In the genomic region with DNA sequence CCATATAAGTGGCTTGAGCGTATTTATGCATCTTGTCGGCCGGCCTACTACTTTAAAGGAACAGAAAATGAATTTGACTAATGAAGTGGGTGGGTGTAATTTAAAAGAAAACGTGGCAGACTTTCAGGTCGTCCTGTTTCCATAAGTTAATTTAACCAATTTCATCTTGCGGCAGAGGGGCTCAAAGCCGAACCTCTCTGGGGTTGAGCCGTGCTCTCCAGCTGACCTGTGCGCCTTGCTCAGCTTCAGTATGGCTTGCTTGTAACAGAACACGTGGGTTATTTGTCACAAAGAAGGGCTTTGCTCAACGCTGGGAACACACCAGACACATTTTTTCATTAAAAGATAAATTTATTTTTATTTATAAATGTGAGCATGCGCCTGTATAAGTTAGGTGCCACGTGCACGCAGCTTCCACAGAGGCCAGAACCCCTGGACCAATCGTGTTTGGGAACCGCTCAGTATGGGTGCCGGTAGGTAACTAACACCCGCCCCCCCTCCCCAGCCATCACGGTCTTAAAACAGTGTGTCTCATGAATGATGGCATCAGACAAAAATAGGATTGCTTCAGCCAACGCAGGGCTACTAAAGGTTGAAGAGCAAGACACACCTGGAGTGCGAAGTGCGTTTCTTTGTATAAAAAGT, we compare ENCODE assay signal across 17 mouse cellular contexts.
A peak's percentile ranks its signal among the peaks of the same experiment; 100 is the strongest.
DNase-seq lines count a peak whose midpoint lies in the region; ATAC-seq and TF ChIP-seq lines count a peak whose summit lies in the region.
"Had no signal": no experiment of that assay in that cellular context is flagged by ENCODE, and none has a peak within 500 bp of the region (broad histone marks: within the 10 kb centered on the region; RNA-seq: fewer than 3 reads in every experiment).

No protein-coding gene starts in this region.

- peak overlapping the region; percentile 37; the same call in 1 of the 2 replicates for H3K27ac ChIP-seq in heart, embryonic 13.5 days (replicated peaks)
- no peak overlapping the region for H3K27ac ChIP-seq in heart, adult 2 months
- no peak overlapping the region for H3K27ac ChIP-seq in liver, embryonic 12.5 days
- no peak overlapping the region for H3K27ac ChIP-seq in liver, embryonic 11.5 days (ENCODE audit: low read depth, low read length)
- no peak overlapping the region for H3K27ac ChIP-seq in forebrain, postnatal 0 days (ENCODE audit: low read depth, low read length)
- no peak overlapping the region for H3K27ac ChIP-seq in midbrain, embryonic 16.5 days (ENCODE audit: low read length)
- no peak overlapping the region for H3K27ac ChIP-seq in gastrocnemius, adult 2 months
- H3K27ac ChIP-seq: stomach, embryonic 15.5 days had no signal

- H3K4me2 ChIP-seq in heart, embryonic 13.5 days, result peak overlapping the region; percentile 63
- H3K4me2 ChIP-seq in liver, embryonic 12.5 days, result peak overlapping the region; percentile 20
- H3K4me2 ChIP-seq in liver, embryonic 11.5 days, result no peak overlapping the region; the same call in 1 of the 2 replicates
- H3K4me2 ChIP-seq in forebrain, postnatal 0 days (ENCODE audit: low read depth), result peak overlapping the region; percentile 39
- peak overlapping the region; percentile 41 for H3K4me2 ChIP-seq in midbrain, embryonic 16.5 days (ENCODE audit: low read length)

- ATAC-seq in heart, embryonic 13.5 days (ENCODE audit: extremely low read depth, insufficient number of reproducible peaks, low FRiP score, low TSS enrichment), result no peak
- ATAC-seq in liver, embryonic 12.5 days, result no peak
- ATAC-seq in liver, embryonic 11.5 days (replicated peaks; ENCODE audit: low FRiP score), result no peak
- ATAC-seq in forebrain, postnatal 0 days, result no peak; the same call in 1 of the 2 replicates
- ATAC-seq in midbrain, embryonic 16.5 days, result no peak; the same call in 1 of the 2 replicates

- intact Hi-C loops in heart, adult 2 months (cut with DNase I), result no loop called here
- intact Hi-C loops in gastrocnemius, adult 2 months (cut with DNase I), result no loop called here

- no peak for TF ChIP-seq CTCF in heart, adult 2 months (IDR thresholded peaks at IDR 0.05)
- TF ChIP-seq CTCF in forebrain, postnatal 0 days (IDR thresholded peaks at IDR 0.05; ENCODE audit: low read depth), result no peak
- no peak for TF ChIP-seq CTCF in gastrocnemius, adult 2 months (IDR thresholded peaks at IDR 0.05)

- no peak overlapping the region for H3K4me3 ChIP-seq in heart, embryonic 13.5 days
- H3K4me3 ChIP-seq in heart, adult 2 months, result no peak overlapping the region
- H3K4me3 ChIP-seq in liver, embryonic 12.5 days, result no peak overlapping the region
- no peak overlapping the region for H3K4me3 ChIP-seq in liver, embryonic 11.5 days (ENCODE audit: low read depth, low read length)
- H3K4me3 ChIP-seq in forebrain, postnatal 0 days (ENCODE audit: low read depth, low read length), result peak overlapping the region; percentile 16; the same call in 1 of the 2 replicates
- H3K4me3 ChIP-seq in midbrain, embryonic 16.5 days (ENCODE audit: low read depth, low read length), result peak overlapping the region; percentile 21; the same call in 1 of the 2 replicates
- no peak overlapping the region for H3K4me3 ChIP-seq in gastrocnemius, adult 2 months
- H3K4me3 ChIP-seq: stomach, embryonic 15.5 days had no signal

- peaks cover 43% of the 10 kb centered on the region for H3K4me1 ChIP-seq in heart, embryonic 13.5 days
- H3K4me1 ChIP-seq in heart, adult 2 months (ENCODE audit: control insufficient read depth, insufficient read depth, low read length), result peaks cover 1% of the 10 kb centered on the region
- peaks cover 5% of the 10 kb centered on the region; the same call in 1 of the 2 replicates for H3K4me1 ChIP-seq in liver, embryonic 12.5 days
- H3K4me1 ChIP-seq in liver, embryonic 11.5 days (replicated peaks; ENCODE audit: control insufficient read depth, insufficient read depth, low read length), result no peaks in the 10 kb centered on the region
- H3K4me1 ChIP-seq in forebrain, postnatal 0 days (ENCODE audit: insufficient read depth), result peaks cover 3% of the 10 kb centered on the region; the same call in 1 of the 2 replicates
- H3K4me1 ChIP-seq in midbrain, embryonic 16.5 days (ENCODE audit: control insufficient read depth, insufficient read depth, low read length), result peaks cover 7% of the 10 kb centered on the region; the same call in 1 of the 2 replicates
- H3K4me1 ChIP-seq: stomach, embryonic 15.5 days had no signal

- no peaks in the 10 kb centered on the region for H3K27me3 ChIP-seq in heart, embryonic 13.5 days (replicated peaks)
- H3K27me3 ChIP-seq in heart, adult 2 months (ENCODE audit: control insufficient read depth, insufficient read depth, low read length), result no peaks in the 10 kb centered on the region; the same call in 1 of the 2 replicates
- no peaks in the 10 kb centered on the region for H3K27me3 ChIP-seq in liver, embryonic 12.5 days (replicated peaks)
- no peaks in the 10 kb centered on the region for H3K27me3 ChIP-seq in liver, embryonic 11.5 days (replicated peaks; ENCODE audit: control insufficient read depth, insufficient read depth, low read length)
- no peaks in the 10 kb centered on the region for H3K27me3 ChIP-seq in forebrain, postnatal 0 days (ENCODE audit: insufficient read depth, low read length)
- H3K27me3 ChIP-seq in midbrain, embryonic 16.5 days (ENCODE audit: control insufficient read depth, insufficient read depth, low read depth, low read length), result no peaks in the 10 kb centered on the region; the same call in 1 of the 2 replicates
- H3K27me3 ChIP-seq: stomach, embryonic 15.5 days had no signal

- no peaks in the 10 kb centered on the region for H3K79me2 ChIP-seq in heart, adult 2 months (replicated peaks; ENCODE audit: control insufficient read depth, insufficient read depth, low read length)

- H3K9me3 ChIP-seq in heart, embryonic 13.5 days, result no peaks in the 10 kb centered on the region
- H3K9me3 ChIP-seq in liver, embryonic 12.5 days (replicated peaks), result no peaks in the 10 kb centered on the region
- no peaks in the 10 kb centered on the region for H3K9me3 ChIP-seq in liver, embryonic 11.5 days (ENCODE audit: control insufficient read depth, low read length)
- no peaks in the 10 kb centered on the region for H3K9me3 ChIP-seq in forebrain, postnatal 0 days (ENCODE audit: low read length)
- no peaks in the 10 kb centered on the region for H3K9me3 ChIP-seq in midbrain, embryonic 16.5 days (replicated peaks; ENCODE audit: control insufficient read depth, low read length, poor library complexity, severe bottlenecking)
- H3K9me3 ChIP-seq: stomach, embryonic 15.5 days had no signal

- TF ChIP-seq EP300 in heart, adult 2 months (IDR thresholded peaks at IDR 0.05; ENCODE audit: insufficient read depth, low read depth, low read length), result no peak

- no peak for TF ChIP-seq POLR2A in heart, adult 2 months (IDR thresholded peaks at IDR 0.05; ENCODE audit: insufficient read depth, low read depth, low read length)

- 75% methylated on average over 22 of the region's 22 CpGs for WGBS in heart, embryonic 13.5 days
- 80% methylated on average over 22 of the region's 22 CpGs for WGBS in heart, adult 2 months
- WGBS in liver, embryonic 12.5 days (ENCODE audit: insufficient replicate concordance), result 72% methylated on average over 22 of the region's 22 CpGs
- WGBS in liver, embryonic 11.5 days, result 86% methylated on average over 22 of the region's 22 CpGs
- WGBS in forebrain, postnatal 0 days, result 51% methylated on average over 22 of the region's 22 CpGs
- WGBS in midbrain, embryonic 16.5 days, result 55% methylated on average over 22 of the region's 22 CpGs

- peaks cover 7% of the 10 kb centered on the region for H3K36me3 ChIP-seq in heart, embryonic 13.5 days
- no peaks in the 10 kb centered on the region for H3K36me3 ChIP-seq in heart, adult 2 months (ENCODE audit: control insufficient read depth, insufficient read depth, low read length)
- H3K36me3 ChIP-seq in liver, embryonic 12.5 days, result no peaks in the 10 kb centered on the region
- H3K36me3 ChIP-seq in liver, embryonic 11.5 days (ENCODE audit: control insufficient read depth, insufficient read depth, low read length), result no peaks in the 10 kb centered on the region
- no peaks in the 10 kb centered on the region for H3K36me3 ChIP-seq in forebrain, postnatal 0 days (ENCODE audit: insufficient read depth)
- H3K36me3 ChIP-seq in midbrain, embryonic 16.5 days (ENCODE audit: control insufficient read depth, insufficient read depth, low read length), result no peaks in the 10 kb centered on the region
- H3K36me3 ChIP-seq: stomach, embryonic 15.5 days had no signal

- no peak for DNase-seq in heart, adult 2 months
- no peak for DNase-seq in liver, embryonic 11.5 days (ENCODE audit: low spot score)
- no peak for DNase-seq in forebrain, postnatal 0 days
- no peak for DNase-seq in adipocyte (ENCODE audit: low spot score)
- no peak for DNase-seq in gastrocnemius, adult 2 months
- DNase-seq: adrenal gland, postnatal 36 days; B cell, adult 2 months; cerebellum, adult 11 months; gastrocnemius, postnatal 14 days; kidney, adult 18-20 months; lung, postnatal 36 days; right cerebral cortex, postnatal 4 days; thymus, postnatal 36 days had no signal

- no peak overlapping the region for H3K9ac ChIP-seq in heart, embryonic 13.5 days
- H3K9ac ChIP-seq in heart, adult 2 months (ENCODE audit: low read depth, low read length), result no peak overlapping the region
- H3K9ac ChIP-seq in liver, embryonic 12.5 days, result no peak overlapping the region
- H3K9ac ChIP-seq in liver, embryonic 11.5 days (ENCODE audit: low read depth, low read length), result no peak overlapping the region
- 0 out of 2 replicates have a peak overlapping the region, but pooled peaks have one; percentile 29 for H3K9ac ChIP-seq in forebrain, postnatal 0 days
- H3K9ac ChIP-seq in midbrain, embryonic 16.5 days (ENCODE audit: low read depth, low read length), result no peak overlapping the region; the same call in 1 of the 2 replicates
- H3K9ac ChIP-seq: stomach, embryonic 15.5 days had no signal

Comparison
In these comparisons a context has a peak if more than half of its experiments do, and no peak if none do; other contexts are left out.
1. H3K4me3 ChIP-seq: peak in forebrain, postnatal 0 days (single experiment) and midbrain, embryonic 16.5 days (single experiment); none in heart, embryonic 13.5 days (single experiment), heart, adult 2 months (single experiment), liver, embryonic 12.5 days (single experiment), liver, embryonic 11.5 days (single experiment) and gastrocnemius, adult 2 months (single experiment).